Mouse (Mus musculus) intestine, postnatal 0 days (tissue): ENCODE measurements at regions not wholly inside any gene's neighbourhood (a gene's known extent, or its start where the extent isn't known, plus 50 kb on each side); places are given as distances from the start of the nearest gene placed in this dataset.

Experiments used
- ATAC-seq: fragments of 200-750 bp; cut with Nextera tagmentation; 2 replicates; pipeline ENCODE4 v1.8.0; 2017; ENCODE audit warnings: mild to moderate bottlenecking, moderate TSS enrichment, moderate library complexity
- H3K27ac ChIP-seq: fragments of 300-500 bp; sonication (generic); 2 replicates; pipeline ENCODE4 v1.5.1; 2014; ENCODE audit warnings: mild to moderate bottlenecking, low read depth, low read length, moderate library complexity
- H3K27me3 ChIP-seq: fragments of 300-500 bp; sonication (generic); replicated peaks from 2 replicates; pipeline ENCODE4 v1.6.1; 2014; ENCODE audit warnings: low read length, mixed read lengths; ENCODE audit not compliant: control insufficient read depth, insufficient read depth
- H3K36me3 ChIP-seq: fragments of 300-500 bp; sonication (generic); 2 replicates; pipeline ENCODE4 v1.6.1; 2014; ENCODE audit warnings: mild to moderate bottlenecking, moderate library complexity; ENCODE audit not compliant: control insufficient read depth, insufficient read depth
- H3K4me1 ChIP-seq: fragments of 300-500 bp; sonication (generic); replicated peaks from 2 replicates; pipeline ENCODE4 v1.6.1; 2014; ENCODE audit warnings: antibody characterized with exemption, low read length, mixed read lengths; ENCODE audit not compliant: control insufficient read depth, insufficient read depth
- H3K4me2 ChIP-seq: fragments of 300-500 bp; sonication (generic); replicated peaks from 2 replicates; pipeline ENCODE4 v1.6.1; 2014; ENCODE audit warnings: low read depth, mild to moderate bottlenecking, moderate library complexity
- H3K4me3 ChIP-seq: fragments of 300-500 bp; sonication (generic); 2 replicates; pipeline ENCODE4 v1.5.1; 2014; ENCODE audit warnings: low read depth, low read length
- H3K9ac ChIP-seq: fragments of 300-500 bp; sonication (generic); 2 replicates; pipeline ENCODE4 v1.6.1; 2014; ENCODE audit warnings: mild to moderate bottlenecking, low read depth, low read length
- H3K9me3 ChIP-seq: fragments of 300-500 bp; sonication (generic); 2 replicates; pipeline ENCODE4 v1.6.1; 2016; ENCODE audit warnings: mixed run types; ENCODE audit not compliant: control insufficient read depth
- CTCF ChIP-seq: sonication (generic); IDR thresholded peaks from 2 replicates; pipeline ENCODE4 v1.5.1; 2016; ENCODE audit warnings: low read depth, mild to moderate bottlenecking, control low read depth, antibody characterized with exemption, moderate library complexity
- WGBS: fragments of 180-500 bp; shearing (Covaris S2); extraction: QIAGEN DNeasy Blood & Tissue Kit; methylation state at CpG from one replicate; pipeline ENCODE4 v1.1.7; 2014; 5-methylcytosine and 5-hydroxymethylcytosine counted together

GRCm38 (mm10) chr17:88116321-88116720 lies 51.2 kb upstream of the Fbxo11 start:
- no peak overlapping the region for H3K27ac ChIP-seq
- H3K9me3 ChIP-seq: no peaks in the 10 kb centered on the region
- H3K36me3 ChIP-seq: no peaks in the 10 kb centered on the region
- H3K4me1 ChIP-seq: no peaks in the 10 kb centered on the region
- 87% methylated on average over 4 of the region's 4 CpGs for WGBS
- no peaks in the 10 kb centered on the region for H3K27me3 ChIP-seq
- H3K4me2 ChIP-seq: no peak overlapping the region
- no peak overlapping the region for H3K9ac ChIP-seq
- TF ChIP-seq CTCF: no peak
- H3K4me3 ChIP-seq: no peak overlapping the region
- no peak for ATAC-seq

- H3K4me2 ChIP-seq: no peak overlapping the region
- TF ChIP-seq CTCF: no peak
- no peak overlapping the region for H3K4me3 ChIP-seq
- H3K27me3 ChIP-seq: no peaks in the 10 kb centered on the region
- no peaks in the 10 kb centered on the region for H3K36me3 ChIP-seq
- no peak for ATAC-seq
- H3K9me3 ChIP-seq: no peaks in the 10 kb centered on the region
- no peak overlapping the region for H3K9ac ChIP-seq
- H3K27ac ChIP-seq: no peak overlapping the region
- H3K4me1 ChIP-seq: no peaks in the 10 kb centered on the region
- 88% methylated on average over 4 of the region's 4 CpGs for WGBS
These were observed 53.6 kb upstream of the Fbxo11 start for GRCm38 (mm10) chr17:88118714-88119113.

GRCm38 (mm10) chr17:88123711-88124110 lies 58.6 kb upstream of the Fbxo11 start:
- WGBS: 77% methylated on average over 3 of the region's 3 CpGs

DNA sequence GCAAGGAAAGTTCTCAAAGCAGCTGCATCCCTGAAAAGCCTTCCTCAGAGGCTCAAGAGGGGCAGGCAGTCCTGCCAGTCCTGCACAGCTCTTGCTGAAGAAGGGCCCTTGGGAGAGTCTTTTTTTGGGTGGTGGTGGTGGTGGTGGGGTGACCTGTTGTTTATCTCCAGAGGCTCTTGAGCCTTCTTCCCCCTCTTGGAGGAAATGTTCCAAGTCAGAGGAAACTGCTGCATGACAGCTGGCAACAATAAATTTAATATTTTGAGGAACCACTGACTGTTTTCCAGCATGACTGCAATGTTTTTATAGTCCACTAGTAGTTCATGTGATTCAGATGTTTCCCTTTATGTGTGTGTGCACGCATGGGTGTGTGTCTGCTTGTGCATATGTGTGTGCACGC lies 62.0 kb upstream of the Fbxo11 start:
- 80% methylated on average over 2 of the region's 2 CpGs for WGBS
- H3K9me3 ChIP-seq: no peaks in the 10 kb centered on the region
- no peaks in the 10 kb centered on the region for H3K36me3 ChIP-seq
- H3K4me2 ChIP-seq: no peak overlapping the region
- no peak overlapping the region for H3K4me3 ChIP-seq
- ATAC-seq: no peak
- no peaks in the 10 kb centered on the region for H3K27me3 ChIP-seq
- no peaks in the 10 kb centered on the region for H3K4me1 ChIP-seq
- H3K9ac ChIP-seq: no peak overlapping the region
- no peak overlapping the region for H3K27ac ChIP-seq
- no peak for TF ChIP-seq CTCF

More at GRCm38 (mm10) chr17:88123711-88124110, 58.6 kb upstream of the Fbxo11 start:
- Histone ChIP-seq H3K36me3 (no peaks in the 10 kb centered on the region), H3K27me3 (no peaks in the 10 kb centered on the region), H3K4me2 (no peak overlapping the region), H3K4me1 (no peaks in the 10 kb centered on the region), H3K9ac (no peak overlapping the region), H3K4me3 (no peak overlapping the region), H3K9me3 (no peaks in the 10 kb centered on the region), H3K27ac (no peak overlapping the region)
- no peak for ATAC-seq
- TF ChIP-seq CTCF: no peak

DNA sequence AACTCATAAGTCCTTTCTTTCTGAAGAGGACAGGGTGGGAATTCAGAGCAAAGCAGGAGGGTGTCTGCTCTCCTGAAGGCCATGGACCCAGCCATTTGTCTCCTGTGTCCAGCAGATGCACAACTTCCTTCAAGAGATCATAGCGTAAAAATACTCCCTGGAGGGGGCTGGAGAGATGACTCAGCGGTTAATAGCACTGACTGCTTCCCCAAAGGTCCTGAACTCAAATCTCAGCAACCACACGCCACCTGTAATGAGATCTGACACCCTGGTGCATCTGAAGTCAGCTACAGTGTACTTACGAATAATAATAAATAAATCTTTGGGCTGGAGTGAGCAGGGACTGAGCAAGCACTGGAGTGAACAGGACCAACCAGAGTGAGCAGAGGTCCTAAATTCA lies 66.2 kb upstream of the Fbxo11 start:
- Histone ChIP-seq H3K27ac (no peak overlapping the region), H3K4me3 (no peak overlapping the region), H3K4me2 (no peak overlapping the region), H3K27me3 (no peaks in the 10 kb centered on the region), H3K9me3 (no peaks in the 10 kb centered on the region), H3K9ac (no peak overlapping the region), H3K36me3 (no peaks in the 10 kb centered on the region), H3K4me1 (no peaks in the 10 kb centered on the region)
- no peak for TF ChIP-seq CTCF
- no peak for ATAC-seq
- 63% methylated on average over 4 of the region's 4 CpGs for WGBS

DNA sequence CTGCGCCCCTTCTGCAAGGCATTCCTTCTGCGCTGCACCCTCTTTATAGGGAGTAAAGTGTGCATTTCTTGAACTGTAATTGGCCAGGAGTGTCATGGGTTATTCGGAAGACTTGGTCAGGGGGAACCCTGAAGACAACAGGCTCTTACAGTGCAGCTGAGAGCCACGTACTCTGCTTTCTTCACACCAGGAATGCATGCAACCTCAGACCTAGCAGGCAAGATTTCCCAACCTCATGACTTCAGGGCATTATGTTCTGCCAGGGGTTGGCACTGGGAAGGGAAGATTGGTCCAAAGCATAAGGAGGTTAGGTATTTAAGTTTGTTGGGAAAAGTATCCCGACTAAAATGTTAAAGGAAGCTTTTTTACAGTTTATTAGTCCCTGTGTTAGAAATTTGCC lies 66.9 kb upstream of the Fbxo11 start:
- no peak for TF ChIP-seq CTCF
- H3K36me3 ChIP-seq: no peaks in the 10 kb centered on the region
- no peak overlapping the region for H3K4me3 ChIP-seq
- H3K4me2 ChIP-seq: no peak overlapping the region
- no peak overlapping the region for H3K27ac ChIP-seq
- 80% methylated on average over 5 of the region's 5 CpGs for WGBS
- no peak for ATAC-seq
- no peak overlapping the region for H3K9ac ChIP-seq
- no peaks in the 10 kb centered on the region for H3K27me3 ChIP-seq
- no peaks in the 10 kb centered on the region for H3K4me1 ChIP-seq
- no peaks in the 10 kb centered on the region for H3K9me3 ChIP-seq

DNA sequence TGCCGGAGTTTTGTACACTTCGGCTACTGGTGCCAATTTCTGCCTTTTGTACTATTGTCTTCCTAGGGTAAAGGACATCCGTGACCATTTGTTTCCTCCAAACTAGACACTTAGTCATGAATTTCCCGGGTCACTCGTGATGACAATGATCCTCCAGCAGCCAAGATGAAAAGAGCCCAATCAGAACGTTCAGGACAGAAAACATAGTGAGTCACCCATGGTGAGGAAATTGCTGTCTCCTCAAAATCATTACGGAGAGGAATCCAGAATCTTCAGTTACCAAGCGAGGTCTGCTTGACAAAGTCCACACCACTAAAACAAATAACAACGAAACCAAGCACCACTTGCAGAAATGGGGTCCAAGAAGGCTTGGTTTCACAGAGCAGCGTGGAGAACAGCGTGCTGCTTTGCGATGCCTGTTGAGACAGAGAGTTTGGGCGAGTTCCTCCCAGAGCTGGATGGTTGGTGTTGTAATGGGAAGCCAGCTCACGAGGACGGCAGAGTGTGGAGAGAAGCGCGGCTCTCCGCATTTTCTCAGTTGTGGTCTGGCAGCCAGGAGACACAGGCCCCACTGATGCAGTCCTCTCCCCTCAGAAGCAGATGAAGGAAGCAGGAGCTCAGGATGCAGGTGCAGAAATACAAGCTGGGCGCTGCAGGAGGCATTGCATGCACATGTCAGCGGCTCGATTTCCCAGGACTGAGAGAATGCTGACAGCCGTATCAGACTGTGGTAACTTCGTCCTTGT lies 67.7 kb upstream of the Fbxo11 start:
- H3K9me3 ChIP-seq: no peaks in the 10 kb centered on the region
- no peak overlapping the region for H3K4me2 ChIP-seq
- H3K27ac ChIP-seq: no peak overlapping the region
- 70% methylated on average over 23 of the region's 23 CpGs for WGBS
- H3K4me1 ChIP-seq: no peaks in the 10 kb centered on the region
- no peak overlapping the region for H3K4me3 ChIP-seq
- no peak for TF ChIP-seq CTCF
- no peaks in the 10 kb centered on the region for H3K36me3 ChIP-seq
- ATAC-seq: no peak
- H3K27me3 ChIP-seq: no peaks in the 10 kb centered on the region
- no peak overlapping the region for H3K9ac ChIP-seq
